Mouse (Mus musculus): ENCODE results near the gene Scml4. TPM values are rescaled to one million over a fixed set of nuclear protein-coding genes. Genes with fewer than 3 reads are reported as not detected.

Scml4 gene
- total RNA-seq, 2 experiments from 2014 or later: 0.33 to 0.47 TPM

- no peak for ATAC-seq (replicated peaks; ENCODE audit: poor library complexity)
Observed at GRCm38 (mm10) chr10:42945316-42945715, 85.1 kb downstream of the Scml4 start.

GRCm38 (mm10) chr10:42947336-42947735 lies 87.2 kb downstream of the Scml4 start:
- ATAC-seq (replicated peaks; ENCODE audit: poor library complexity): no peak

- ATAC-seq (replicated peaks; ENCODE audit: poor library complexity): no peak
Observed at GRCm38 (mm10) chr10:42950252-42950751, 90.1 kb downstream of the Scml4 start.

- ATAC-seq (replicated peaks; ENCODE audit: poor library complexity): no peak
Observed at GRCm38 (mm10) chr10:42951078-42952045, 91.2 kb downstream of the Scml4 start.

GRCm38 (mm10) chr10:42952046-42952420 lies 91.9 kb downstream of the Scml4 start:
- ATAC-seq (replicated peaks; ENCODE audit: poor library complexity): no peak

GRCm38 (mm10) chr10:42953601-42954000 lies 93.4 kb downstream of the Scml4 start:
- no peak for ATAC-seq (replicated peaks; ENCODE audit: poor library complexity)

GRCm38 (mm10) chr10:42955205-42955604 lies 95.0 kb downstream of the Scml4 start:
- ATAC-seq (replicated peaks; ENCODE audit: poor library complexity): no peak

GRCm38 (mm10) chr10:42957881-42958651 lies 97.9 kb downstream of the Scml4 start:
- ATAC-seq (replicated peaks; ENCODE audit: poor library complexity): peak; percentile 61

GRCm38 (mm10) chr10:42958686-42959085 lies 98.5 kb downstream of the Scml4 start:
- ATAC-seq (replicated peaks; ENCODE audit: poor library complexity): no peak

- ATAC-seq (replicated peaks; ENCODE audit: poor library complexity): no peak
Observed at GRCm38 (mm10) chr10:42961771-42962170, 101.6 kb downstream of the Scml4 start.

- peak; percentile 63 for ATAC-seq (replicated peaks; ENCODE audit: poor library complexity)
Observed at GRCm38 (mm10) chr10:42962181-42962601, 102.0 kb downstream of the Scml4 start.

- peak; percentile 87 for ATAC-seq (replicated peaks; ENCODE audit: poor library complexity)
Observed at GRCm38 (mm10) chr10:42962655-42963054, 102.5 kb downstream of the Scml4 start.

GRCm38 (mm10) chr10:42963061-42963460 lies 102.9 kb downstream of the Scml4 start:
- no peak; the same call in 1 of the 2 replicates for ATAC-seq (replicated peaks; ENCODE audit: poor library complexity)

- ATAC-seq (replicated peaks; ENCODE audit: poor library complexity): no peak
Observed at GRCm38 (mm10) chr10:42968332-42968731, 108.2 kb downstream of the Scml4 start.

- peak; percentile 95 for ATAC-seq (replicated peaks; ENCODE audit: poor library complexity)
Observed at GRCm38 (mm10) chr10:42972504-42973172, 112.5 kb downstream of the Scml4 start.

- no peak for ATAC-seq (replicated peaks; ENCODE audit: poor library complexity)
Observed at GRCm38 (mm10) chr10:42973537-42973936, 113.4 kb downstream of the Scml4 start.

GRCm38 (mm10) chr10:42976577-42976976 lies 116.4 kb downstream of the Scml4 start:
- ATAC-seq (replicated peaks; ENCODE audit: poor library complexity): no peak

GRCm38 (mm10) chr10:42978346-42978745 lies 118.2 kb downstream of the Scml4 start:
- ATAC-seq (replicated peaks; ENCODE audit: poor library complexity): no peak

GRCm38 (mm10) chr10:42980999-42981757 lies 121.0 kb downstream of the Scml4 start:
- no peak for ATAC-seq (replicated peaks; ENCODE audit: poor library complexity)

- no peak for ATAC-seq (replicated peaks; ENCODE audit: poor library complexity)
Observed at GRCm38 (mm10) chr10:42984886-42985285, 124.7 kb downstream of the Scml4 start.
